Mouse (Mus musculus): Measurements from ENCODE around the gene Tiam1. TPM values are rescaled to one million over a fixed set of nuclear protein-coding genes. Genes with fewer than 3 reads are reported as not detected.
A peak's percentile ranks its signal among the peaks of the same experiment; 100 is the strongest.

Tiam1 gene
- polyA plus RNA-seq, 1 experiment from 2014 or later: 30.8 TPM

- no peak overlapping the region for H3K4me2 ChIP-seq
- H3K4me3 ChIP-seq: no peak overlapping the region
- ATAC-seq (replicated peaks): no peak
- 53% methylated on average over 13 of the region's 13 CpGs for WGBS
- H3K27ac ChIP-seq: no peak overlapping the region
- peaks cover 7% of the 10 kb centered on the region for H3K4me1 ChIP-seq
- no peaks in the 10 kb centered on the region for H3K27me3 ChIP-seq (replicated peaks)
- H3K9me3 ChIP-seq: no peaks in the 10 kb centered on the region
- H3K36me3 ChIP-seq (replicated peaks): no peaks in the 10 kb centered on the region
- H3K9ac ChIP-seq: no peak overlapping the region
Measured at GRCm38 (mm10) chr16:90169863-90170630, 26.5 kb upstream of the Tiam1 start.

- 29% methylated on average over 10 of the region's 10 CpGs for WGBS
- H3K4me3 ChIP-seq: no peak overlapping the region
- no peak for ATAC-seq (replicated peaks)
- no peaks in the 10 kb centered on the region for H3K9me3 ChIP-seq
- H3K4me1 ChIP-seq: peaks cover 7% of the 10 kb centered on the region
- H3K27ac ChIP-seq: no peak overlapping the region
- H3K36me3 ChIP-seq (replicated peaks): no peaks in the 10 kb centered on the region
- no peak overlapping the region for H3K4me2 ChIP-seq
- no peak overlapping the region for H3K9ac ChIP-seq
- no peaks in the 10 kb centered on the region for H3K27me3 ChIP-seq (replicated peaks)
Measured at GRCm38 (mm10) chr16:90167646-90168045, 24.1 kb upstream of the Tiam1 start.

DNA sequence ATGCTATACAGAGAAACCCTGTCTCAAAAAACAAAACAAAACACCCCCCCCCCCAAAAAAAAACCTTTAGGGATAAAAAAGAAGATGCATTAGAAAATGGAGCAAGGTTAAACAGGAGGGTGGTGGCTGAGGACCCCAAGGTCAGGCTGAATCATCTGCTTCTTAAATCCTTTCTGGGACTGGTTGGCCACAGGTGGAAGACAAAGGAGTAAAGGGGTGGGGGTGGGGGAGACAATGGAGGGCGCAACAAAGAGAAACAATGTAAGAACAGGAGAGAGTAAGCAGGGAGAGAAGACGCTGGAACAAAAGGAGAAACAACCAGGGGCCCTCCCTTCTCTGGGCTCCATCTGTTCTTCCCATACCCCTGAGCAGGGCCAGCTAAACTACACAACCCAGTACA lies 21.9 kb upstream of the Tiam1 start:
- 35% methylated on average over 2 of the region's 2 CpGs for WGBS
- no peak overlapping the region for H3K9ac ChIP-seq
- H3K4me1 ChIP-seq: no peaks in the 10 kb centered on the region
- H3K27me3 ChIP-seq (replicated peaks): no peaks in the 10 kb centered on the region
- no peaks in the 10 kb centered on the region for H3K36me3 ChIP-seq (replicated peaks)
- H3K9me3 ChIP-seq: no peaks in the 10 kb centered on the region
- no peak overlapping the region for H3K27ac ChIP-seq
- no peak overlapping the region for H3K4me2 ChIP-seq
- ATAC-seq (replicated peaks): no peak
- no peak overlapping the region for H3K4me3 ChIP-seq

DNA sequence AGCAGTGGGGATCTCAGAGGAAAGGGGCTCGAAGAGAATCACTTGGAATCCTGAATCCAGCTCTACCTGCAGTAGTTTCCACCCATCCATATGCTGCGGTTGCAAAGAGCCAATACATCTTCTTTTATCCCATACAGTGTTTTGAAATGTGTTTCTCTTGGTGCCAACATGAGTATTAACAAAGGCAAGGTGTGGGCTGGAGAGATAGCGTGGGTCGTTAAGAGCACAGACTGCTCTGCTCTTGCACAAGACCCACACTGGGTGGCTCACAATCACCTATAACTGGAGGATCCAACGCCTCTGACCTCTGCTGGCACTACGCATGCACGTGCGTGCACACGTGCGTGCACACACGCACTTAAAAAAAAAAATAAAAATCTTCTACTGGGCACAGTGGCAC lies 21.4 kb upstream of the Tiam1 start:
- Histone ChIP-seq H3K4me3 (no peak overlapping the region), H3K4me1 (no peaks in the 10 kb centered on the region), H3K9me3 (no peaks in the 10 kb centered on the region), H3K27ac (no peak overlapping the region), H3K36me3 (replicated peaks) (no peaks in the 10 kb centered on the region), H3K9ac (no peak overlapping the region), H3K4me2 (no peak overlapping the region), H3K27me3 (replicated peaks) (no peaks in the 10 kb centered on the region)
- WGBS: 93% methylated on average over 11 of the region's 11 CpGs
- no peak for ATAC-seq (replicated peaks)

GRCm38 (mm10) chr16:90155080-90155479 lies 11.5 kb upstream of the Tiam1 start:
- Histone ChIP-seq H3K36me3 (replicated peaks) (no peaks in the 10 kb centered on the region), H3K27me3 (replicated peaks) (no peaks in the 10 kb centered on the region), H3K9me3 (no peaks in the 10 kb centered on the region), H3K4me2 (no peak overlapping the region), H3K9ac (no peak overlapping the region), H3K4me1 (no peaks in the 10 kb centered on the region), H3K27ac (no peak overlapping the region), H3K4me3 (no peak overlapping the region)
- no peak for ATAC-seq (replicated peaks)
- 47% methylated on average over 7 of the region's 7 CpGs for WGBS

GRCm38 (mm10) chr16:90150820-90151219 lies 7.3 kb upstream of the Tiam1 start:
- 69% methylated on average over 6 of the region's 6 CpGs for WGBS
- H3K27me3 ChIP-seq (replicated peaks): no peaks in the 10 kb centered on the region
- no peak overlapping the region for H3K9ac ChIP-seq
- no peak overlapping the region for H3K27ac ChIP-seq
- no peaks in the 10 kb centered on the region for H3K9me3 ChIP-seq
- no peak overlapping the region for H3K4me3 ChIP-seq
- H3K4me1 ChIP-seq: no peaks in the 10 kb centered on the region
- H3K36me3 ChIP-seq (replicated peaks): no peaks in the 10 kb centered on the region
- no peak overlapping the region for H3K4me2 ChIP-seq
- ATAC-seq (replicated peaks): no peak

- no peak overlapping the region for H3K27ac ChIP-seq
- 48% methylated on average over 7 of the region's 7 CpGs for WGBS
- H3K4me2 ChIP-seq: no peak overlapping the region
- H3K27me3 ChIP-seq (replicated peaks): no peaks in the 10 kb centered on the region
- no peaks in the 10 kb centered on the region for H3K4me1 ChIP-seq
- H3K4me3 ChIP-seq: no peak overlapping the region
- H3K9me3 ChIP-seq: no peaks in the 10 kb centered on the region
- H3K9ac ChIP-seq: no peak overlapping the region
- no peak for ATAC-seq (replicated peaks)
- no peaks in the 10 kb centered on the region for H3K36me3 ChIP-seq (replicated peaks)
Measured at GRCm38 (mm10) chr16:90150126-90150525, 6.6 kb upstream of the Tiam1 start.

- 88% methylated on average over 9 of the region's 9 CpGs for WGBS
- peaks cover 7% of the 10 kb centered on the region for H3K4me1 ChIP-seq
- ATAC-seq (replicated peaks): no peak
- H3K27ac ChIP-seq: no peak overlapping the region
- no peak overlapping the region for H3K9ac ChIP-seq
- no peak overlapping the region for H3K4me2 ChIP-seq
- H3K36me3 ChIP-seq (replicated peaks): no peaks in the 10 kb centered on the region
- H3K4me3 ChIP-seq: no peak overlapping the region
- H3K27me3 ChIP-seq (replicated peaks): no peaks in the 10 kb centered on the region
- H3K9me3 ChIP-seq: no peaks in the 10 kb centered on the region
Measured at GRCm38 (mm10) chr16:90149335-90149734, 5.8 kb upstream of the Tiam1 start.

GRCm38 (mm10) chr16:90145244-90145643 lies 1.7 kb upstream of the Tiam1 start:
- Histone ChIP-seq H3K27ac (no peak overlapping the region), H3K4me1 (peaks cover 24% of the 10 kb centered on the region), H3K9ac (no peak overlapping the region), H3K36me3 (replicated peaks) (no peaks in the 10 kb centered on the region), H3K4me3 (no peak overlapping the region), H3K9me3 (no peaks in the 10 kb centered on the region), H3K4me2 (no peak overlapping the region), H3K27me3 (replicated peaks) (no peaks in the 10 kb centered on the region)
- ATAC-seq (replicated peaks): no peak
- WGBS: 88% methylated on average over 1 of the region's 1 CpGs

GRCm38 (mm10) chr16:90144541-90144940 lies 972 bp upstream of the Tiam1 start:
- H3K27ac ChIP-seq: peak overlapping the region; percentile 96
- peak overlapping the region; percentile 76 for H3K4me3 ChIP-seq
- peak overlapping the region; percentile 86 for H3K9ac ChIP-seq
- no peak for ATAC-seq (replicated peaks)
- peaks cover 31% of the 10 kb centered on the region for H3K4me1 ChIP-seq
- no peaks in the 10 kb centered on the region for H3K36me3 ChIP-seq (replicated peaks)
- H3K9me3 ChIP-seq: no peaks in the 10 kb centered on the region
- peak overlapping the region; percentile 76 for H3K4me2 ChIP-seq
- H3K27me3 ChIP-seq (replicated peaks): no peaks in the 10 kb centered on the region
- WGBS: 5% methylated on average over 13 of the region's 13 CpGs

- no peaks in the 10 kb centered on the region for H3K36me3 ChIP-seq (replicated peaks)
- H3K4me1 ChIP-seq: peaks cover 31% of the 10 kb centered on the region
- under 1% methylated on average over 21 of the region's 21 CpGs for WGBS
- peak; percentile 74 for ATAC-seq (replicated peaks)
- no peaks in the 10 kb centered on the region for H3K9me3 ChIP-seq
- peak overlapping the region; percentile 96 for H3K27ac ChIP-seq
- peak overlapping the region; percentile 76 for H3K4me3 ChIP-seq
- H3K9ac ChIP-seq: peak overlapping the region; percentile 84
- no peaks in the 10 kb centered on the region for H3K27me3 ChIP-seq (replicated peaks)
- peak overlapping the region; percentile 76 for H3K4me2 ChIP-seq
Measured at GRCm38 (mm10) chr16:90143416-90143759, 181 bp downstream of the Tiam1 start.

GRCm38 (mm10) chr16:90142574-90143415 lies 774 bp downstream of the Tiam1 start:
- peak overlapping the region; percentile 76 for H3K4me2 ChIP-seq
- WGBS: under 1% methylated on average over 57 of the region's 57 CpGs
- peak overlapping the region; percentile 84 for H3K9ac ChIP-seq
- peak overlapping the region; percentile 76 for H3K4me3 ChIP-seq
- peak overlapping the region; percentile 96 for H3K27ac ChIP-seq
- H3K36me3 ChIP-seq (replicated peaks): no peaks in the 10 kb centered on the region
- peaks cover 31% of the 10 kb centered on the region for H3K4me1 ChIP-seq
- no peaks in the 10 kb centered on the region for H3K9me3 ChIP-seq
- no peaks in the 10 kb centered on the region for H3K27me3 ChIP-seq (replicated peaks)
- peak; percentile 18 for ATAC-seq (replicated peaks)

- ATAC-seq (replicated peaks): no peak
- no peaks in the 10 kb centered on the region for H3K27me3 ChIP-seq (replicated peaks)
- peak overlapping the region; percentile 76 for H3K4me2 ChIP-seq
- H3K4me1 ChIP-seq: peaks cover 31% of the 10 kb centered on the region
- H3K36me3 ChIP-seq (replicated peaks): no peaks in the 10 kb centered on the region
- under 1% methylated on average over 20 of the region's 20 CpGs for WGBS
- no peaks in the 10 kb centered on the region for H3K9me3 ChIP-seq
- peak overlapping the region; percentile 96 for H3K27ac ChIP-seq
- peak overlapping the region; percentile 84 for H3K9ac ChIP-seq
- H3K4me3 ChIP-seq: peak overlapping the region; percentile 76
Measured at GRCm38 (mm10) chr16:90142247-90142573, 1.4 kb downstream of the Tiam1 start.
